Mouse (Mus musculus) T-cell, adult 2 months (primary cell): ENCODE results near the gene Naa20.
A peak's percentile ranks its signal among the peaks of the same experiment; 100 is the strongest.
"Not testable (repeated sequence)": the region's sequence is repeated elsewhere in the genome, so short reads cannot be mapped to it uniquely, and the experiment has no call there.

Experiments used
- DNase-seq: peaks from one replicate; pipeline ENCODE4 v3.0.0; 2022; ENCODE audit warnings: low spot score

Gene Naa20

DNA sequence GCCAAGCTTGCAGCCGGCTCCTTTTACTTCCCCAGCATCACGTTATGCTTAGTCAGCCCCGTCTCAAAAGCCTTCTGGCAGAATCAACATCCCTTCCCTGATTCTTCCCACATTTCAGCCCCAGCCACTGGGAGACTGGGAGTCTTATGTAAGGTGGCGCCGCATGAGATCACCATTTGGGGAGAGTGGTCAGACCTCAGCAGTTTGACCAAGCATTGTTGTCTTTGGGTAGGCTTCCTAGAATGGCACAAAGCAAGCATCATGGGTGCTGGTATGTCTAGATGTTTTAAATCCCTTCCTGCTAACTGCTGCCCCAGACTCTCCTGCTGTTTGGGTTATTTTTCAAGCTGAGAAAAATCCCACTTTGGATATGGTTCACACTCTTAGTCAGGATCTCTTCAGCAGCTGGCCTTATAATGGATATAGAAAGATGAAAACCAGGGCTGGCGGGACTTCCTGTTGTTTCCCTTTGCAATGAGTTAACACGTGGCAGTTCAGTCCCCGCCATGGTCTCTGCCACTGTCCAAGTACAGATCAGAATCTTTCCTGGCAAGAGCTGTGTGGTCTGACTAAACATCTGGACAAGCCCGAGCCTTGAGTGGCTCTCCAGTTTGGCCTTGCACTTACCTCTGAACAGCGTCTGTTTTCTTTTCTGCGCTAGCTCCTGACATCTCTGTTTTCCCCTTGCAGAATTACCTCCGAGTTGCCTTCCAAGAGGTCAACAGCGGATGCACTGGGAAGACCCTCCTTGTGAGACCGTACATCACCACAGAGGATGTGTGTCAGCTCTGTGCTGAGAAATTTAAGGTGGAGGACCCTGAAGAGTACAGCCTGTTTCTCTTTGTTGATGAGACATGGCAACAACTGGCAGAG is 16.8 kb upstream of the Naa20 start:
- DNase-seq: no peak

DNA sequence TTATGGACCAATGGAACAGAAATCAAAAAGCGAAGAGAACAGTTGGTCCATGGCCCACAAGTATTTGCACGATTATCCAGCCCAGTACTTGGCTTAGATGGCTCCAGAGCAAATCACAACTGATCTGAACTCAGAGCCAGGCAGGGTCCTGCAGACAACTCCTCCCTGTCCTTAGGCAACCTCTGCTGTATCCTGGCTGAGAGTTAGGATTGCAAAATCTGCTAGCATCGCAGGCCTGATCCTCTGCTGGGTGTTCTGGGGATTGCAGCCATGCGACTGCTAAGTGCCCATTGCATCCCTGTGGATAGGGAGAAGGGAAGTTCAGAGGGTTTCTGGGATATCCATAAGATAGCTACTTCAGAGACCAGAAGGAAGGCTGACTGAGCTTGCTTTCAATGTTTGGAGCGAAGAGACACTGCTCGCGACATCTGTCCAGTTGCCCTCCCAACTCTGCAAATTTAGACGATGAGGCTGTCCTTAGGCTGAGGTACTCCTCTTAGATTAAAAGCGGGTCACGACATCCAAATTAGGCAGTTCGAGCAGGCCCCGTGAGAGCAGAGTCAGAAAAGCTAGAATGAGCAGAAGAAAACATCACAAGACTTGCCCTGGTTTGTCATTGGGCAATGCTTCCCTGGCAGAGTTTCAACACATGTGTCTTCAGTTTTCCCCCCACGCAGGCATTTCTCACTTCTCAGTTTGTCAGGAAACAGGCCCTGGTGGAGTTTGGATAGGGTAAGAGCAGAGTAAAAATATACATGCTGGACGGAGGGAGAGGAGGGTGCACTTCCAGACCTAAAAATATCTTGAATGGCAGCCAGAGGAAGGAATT is 13.7 kb upstream of the Naa20 start:
- no peak for DNase-seq

DNA sequence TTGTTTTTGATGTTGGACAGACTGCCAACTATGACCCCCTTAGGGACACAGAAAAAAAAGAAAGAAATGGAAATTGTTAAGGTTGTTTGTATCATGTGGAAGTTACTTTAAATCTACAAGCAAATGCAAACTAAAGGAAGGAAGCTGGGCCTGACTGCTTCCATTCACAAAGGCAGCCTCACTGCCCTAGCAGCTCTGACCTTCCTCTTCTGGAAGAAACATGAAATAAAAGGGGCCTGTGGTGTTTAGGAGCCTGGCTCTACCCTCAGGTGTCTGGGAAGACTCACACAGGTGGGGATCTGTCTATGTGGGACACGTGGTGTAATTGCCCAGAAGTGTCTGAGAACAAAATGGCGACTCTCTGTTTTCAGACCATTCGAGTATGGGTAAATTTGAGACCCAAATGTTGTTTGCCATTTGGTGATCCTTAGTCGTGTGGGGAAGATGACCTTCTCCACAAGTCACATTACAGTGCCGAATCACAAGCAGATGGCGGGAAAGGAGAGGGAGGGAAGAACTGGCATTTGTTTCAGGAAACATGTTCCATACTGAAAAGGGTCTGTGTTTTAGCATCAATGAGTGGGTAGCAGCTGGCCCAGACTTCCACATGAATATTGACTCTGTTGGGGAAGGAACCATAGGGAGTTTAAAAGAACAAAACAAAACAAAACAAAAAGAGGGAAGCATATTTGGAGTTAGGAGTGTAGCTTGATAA is 13.0 kb upstream of the Naa20 start:
- no peak for DNase-seq

DNA sequence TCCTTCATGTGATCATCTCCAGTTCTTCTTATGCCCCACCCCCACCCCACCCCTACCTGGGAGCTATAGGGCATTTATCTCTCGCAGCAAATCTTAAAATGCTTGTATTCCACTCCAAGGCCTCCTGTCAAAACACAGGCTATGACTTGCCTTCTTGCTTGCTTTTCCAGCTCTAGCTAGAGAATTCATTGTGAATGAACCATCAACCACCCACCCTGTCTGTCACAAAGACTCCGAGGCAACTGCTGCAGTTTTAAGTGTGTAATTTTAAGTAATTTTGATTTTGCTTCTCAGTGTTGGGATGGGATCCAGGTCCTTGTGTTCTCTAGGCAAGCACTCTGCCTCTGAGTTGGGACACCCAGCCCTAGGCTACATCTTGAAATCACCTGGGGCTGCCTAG is 11.3 kb upstream of the Naa20 start:
- DNase-seq: no peak

DNA sequence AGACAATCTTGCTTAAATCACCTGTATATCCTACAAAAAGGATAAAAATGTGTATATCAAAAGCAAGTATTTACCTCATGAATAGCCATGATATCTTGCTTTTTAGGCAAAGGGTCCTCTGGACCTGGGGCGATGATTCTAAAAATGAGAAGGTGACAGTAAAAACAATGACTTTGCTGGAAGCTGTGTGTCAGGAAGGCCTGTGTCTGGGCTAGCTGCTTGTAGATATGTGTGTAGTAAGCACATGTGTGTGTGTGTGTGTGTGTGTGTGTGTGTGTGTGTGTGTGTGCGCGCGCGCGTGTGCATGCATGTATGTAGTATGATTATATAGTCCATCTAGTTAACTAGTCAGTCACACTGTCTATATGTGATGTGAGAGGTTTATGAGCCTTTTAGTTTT is 8.1 kb upstream of the Naa20 start:
- no peak for DNase-seq

DNA sequence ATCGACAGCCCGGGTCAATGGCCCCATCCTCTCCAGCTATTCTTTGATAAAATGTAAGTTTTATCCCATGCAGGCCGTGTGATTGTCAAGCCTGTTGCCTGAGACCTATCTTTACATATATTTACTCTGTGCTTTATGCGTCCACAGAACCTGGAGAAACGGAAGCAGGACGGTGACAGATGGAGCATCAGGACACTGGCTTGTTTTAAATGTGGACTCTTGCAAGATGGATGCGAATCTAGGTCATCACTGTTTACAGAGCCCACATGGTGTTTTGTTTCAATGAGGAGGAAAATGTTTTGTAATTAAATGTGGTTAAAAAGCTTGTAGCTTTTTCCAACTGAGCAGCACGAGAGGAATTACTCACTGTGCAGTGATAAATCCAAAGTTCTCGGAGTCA is 3.8 kb upstream of the Naa20 start:
- DNase-seq: no peak

DNA sequence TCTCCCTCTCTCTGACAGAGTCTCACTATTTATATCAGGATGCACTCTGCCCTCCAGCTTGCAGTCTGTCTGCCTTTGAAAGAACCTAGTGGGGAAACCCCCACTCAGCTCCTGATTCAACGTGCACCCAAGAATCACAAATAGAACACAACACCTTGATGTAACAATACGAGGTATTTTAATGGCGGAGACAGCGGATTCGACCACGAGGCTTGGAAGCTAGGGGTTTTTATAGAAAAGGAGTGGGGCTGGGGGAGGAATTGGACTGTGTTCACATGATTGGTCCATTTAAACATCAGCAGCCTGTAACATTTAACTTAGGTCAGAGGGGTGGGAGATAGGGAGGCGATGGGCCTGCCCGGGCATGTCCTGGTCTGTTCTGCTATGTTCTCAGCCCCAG is 1.6 kb upstream of the Naa20 start:
- DNase-seq: not testable (repeated sequence)

DNA sequence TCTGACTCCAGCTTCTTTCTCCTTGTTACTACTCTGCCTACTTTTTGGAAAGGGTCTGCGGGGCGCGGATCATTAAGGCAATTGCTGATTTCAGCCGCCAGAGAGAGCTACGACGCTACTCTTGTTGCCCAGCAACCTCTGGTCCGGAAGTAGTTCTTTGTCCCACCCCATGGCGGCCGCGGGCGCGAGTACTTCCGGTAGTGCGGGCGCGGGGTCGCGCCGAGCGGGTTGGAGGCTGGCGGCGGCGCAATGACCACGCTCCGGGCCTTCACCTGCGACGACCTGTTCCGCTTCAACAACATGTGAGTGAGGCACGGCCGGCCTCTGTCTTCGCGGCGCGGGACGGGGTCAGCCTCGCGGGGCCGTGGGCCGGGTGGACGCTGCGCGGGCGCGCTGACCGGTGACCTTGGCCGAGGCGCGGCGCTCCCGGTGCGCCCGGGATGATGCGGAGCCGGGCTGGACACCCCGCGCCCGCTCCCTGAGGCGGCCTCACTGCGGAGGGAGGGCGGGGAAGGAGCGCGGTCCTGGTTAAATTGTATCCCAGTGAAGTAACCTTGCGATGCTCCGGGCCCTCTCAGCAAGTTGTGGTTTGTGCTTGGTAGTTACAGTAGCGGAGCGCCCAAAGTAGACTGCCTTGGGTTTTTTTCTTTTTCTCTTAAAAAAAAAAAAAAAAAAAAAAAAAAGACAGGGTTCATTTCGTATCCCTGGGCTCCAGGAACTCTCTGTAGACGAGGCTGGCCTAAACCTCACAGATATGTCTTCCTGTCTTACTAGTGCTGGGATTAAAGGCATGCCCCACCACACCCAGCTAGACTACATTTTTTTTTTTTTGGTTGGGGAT is 1.4 kb downstream of the Naa20 start:
- DNase-seq: peak; percentile 85

DNA sequence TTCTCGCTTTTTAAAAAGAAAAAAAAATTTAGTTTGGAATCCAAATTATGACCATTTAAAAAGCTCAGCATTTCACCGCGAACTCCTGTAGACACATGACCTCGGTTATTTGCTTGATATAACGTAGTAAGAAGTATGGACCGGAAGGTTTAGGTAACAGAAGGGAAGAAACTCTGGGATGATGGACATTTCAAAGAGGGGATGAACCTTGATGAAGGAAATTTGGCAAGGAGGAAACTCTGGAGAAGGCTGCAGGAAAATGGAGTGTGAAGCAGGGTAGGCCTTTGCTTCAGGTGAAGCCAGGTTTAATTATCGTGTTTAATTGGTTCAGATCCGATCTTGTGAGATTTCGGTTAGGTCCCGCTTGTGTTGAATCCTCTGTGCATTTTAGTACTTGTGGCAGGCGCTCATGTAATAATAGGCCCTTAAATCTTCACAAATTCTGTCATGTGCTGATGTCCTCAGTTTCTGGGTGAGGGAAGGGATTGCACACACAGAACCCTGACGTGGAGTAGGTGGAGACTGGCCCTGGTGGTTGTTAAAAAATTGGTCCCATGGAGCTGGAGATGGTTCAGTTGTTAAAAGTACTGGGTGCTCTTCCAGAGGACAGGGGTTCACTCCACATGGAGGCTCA is 2.2 kb downstream of the Naa20 start:
- DNase-seq: no peak

DNA sequence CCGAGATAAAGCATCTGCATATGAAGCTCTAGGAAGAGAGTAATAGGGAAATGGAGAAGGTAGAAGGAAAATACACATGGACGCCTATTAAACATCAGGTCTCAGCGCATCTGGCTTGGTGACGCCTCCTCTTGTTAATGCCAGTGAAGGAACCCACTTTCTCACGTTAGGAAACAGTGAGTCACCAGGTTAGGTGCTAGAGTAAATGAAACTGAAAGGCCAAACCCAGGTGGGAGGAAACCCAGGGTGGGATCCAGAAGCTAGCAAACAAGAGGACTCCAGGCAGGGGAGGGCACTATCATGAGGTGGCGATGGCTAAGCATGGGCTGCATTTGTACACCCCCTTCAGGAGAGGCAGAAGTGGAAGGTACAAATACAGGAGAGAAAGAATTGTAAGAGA is 3.3 kb downstream of the Naa20 start:
- DNase-seq: peak; percentile 25

DNA sequence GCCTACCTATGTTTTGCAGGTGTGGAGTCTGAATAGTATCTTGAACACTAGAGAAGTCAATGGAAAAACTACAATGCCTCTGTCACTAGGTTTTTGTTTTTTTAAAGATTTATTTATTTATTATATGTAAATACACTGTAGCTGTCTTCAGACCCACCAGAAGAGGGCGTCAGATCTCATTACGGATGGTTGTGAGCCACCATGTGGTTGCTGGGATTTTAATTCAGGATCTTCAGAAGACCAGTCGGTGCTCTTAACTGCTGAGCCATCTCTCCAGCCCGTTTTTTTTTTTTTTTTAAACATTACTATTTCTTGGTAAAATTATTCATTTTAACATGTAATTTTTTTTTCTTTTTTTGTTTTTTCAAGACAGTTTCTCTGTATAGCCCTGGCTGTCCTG is 4.0 kb downstream of the Naa20 start:
- DNase-seq: not testable (repeated sequence)

DNA sequence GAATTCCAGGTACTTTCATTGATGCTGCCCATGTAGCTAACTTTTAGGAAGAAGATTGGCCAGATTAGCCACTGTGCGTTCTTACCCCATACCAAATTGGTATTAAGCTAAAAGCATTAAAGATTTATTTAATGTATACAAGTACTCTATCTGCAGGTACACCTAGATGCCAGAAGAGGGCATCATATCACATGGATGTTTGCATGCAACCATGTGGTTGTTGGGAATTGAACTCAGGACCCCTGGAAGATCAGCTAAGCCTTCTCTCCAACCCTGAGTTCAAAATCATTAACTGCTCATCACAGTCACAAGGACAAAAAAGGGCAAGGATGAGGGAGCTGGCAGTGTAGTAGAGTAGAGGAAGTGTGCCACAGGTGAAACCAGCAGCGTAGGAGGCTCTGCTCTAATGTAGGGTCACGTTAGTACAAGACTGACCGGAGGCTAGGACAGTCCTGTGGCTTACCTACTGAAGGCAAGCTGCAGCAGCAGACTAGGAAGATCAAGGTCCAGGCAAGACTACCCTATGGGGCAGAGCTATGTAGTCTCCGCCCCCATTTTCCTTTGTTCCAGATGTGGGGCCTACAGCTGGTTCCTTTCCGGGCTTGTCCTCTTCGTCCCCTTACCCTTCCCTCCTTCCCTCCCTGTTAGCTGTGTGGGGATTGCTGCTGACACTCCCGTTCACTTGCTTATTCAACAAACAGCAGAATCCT is 19.2 kb downstream of the Naa20 start:
- DNase-seq: no peak

DNA sequence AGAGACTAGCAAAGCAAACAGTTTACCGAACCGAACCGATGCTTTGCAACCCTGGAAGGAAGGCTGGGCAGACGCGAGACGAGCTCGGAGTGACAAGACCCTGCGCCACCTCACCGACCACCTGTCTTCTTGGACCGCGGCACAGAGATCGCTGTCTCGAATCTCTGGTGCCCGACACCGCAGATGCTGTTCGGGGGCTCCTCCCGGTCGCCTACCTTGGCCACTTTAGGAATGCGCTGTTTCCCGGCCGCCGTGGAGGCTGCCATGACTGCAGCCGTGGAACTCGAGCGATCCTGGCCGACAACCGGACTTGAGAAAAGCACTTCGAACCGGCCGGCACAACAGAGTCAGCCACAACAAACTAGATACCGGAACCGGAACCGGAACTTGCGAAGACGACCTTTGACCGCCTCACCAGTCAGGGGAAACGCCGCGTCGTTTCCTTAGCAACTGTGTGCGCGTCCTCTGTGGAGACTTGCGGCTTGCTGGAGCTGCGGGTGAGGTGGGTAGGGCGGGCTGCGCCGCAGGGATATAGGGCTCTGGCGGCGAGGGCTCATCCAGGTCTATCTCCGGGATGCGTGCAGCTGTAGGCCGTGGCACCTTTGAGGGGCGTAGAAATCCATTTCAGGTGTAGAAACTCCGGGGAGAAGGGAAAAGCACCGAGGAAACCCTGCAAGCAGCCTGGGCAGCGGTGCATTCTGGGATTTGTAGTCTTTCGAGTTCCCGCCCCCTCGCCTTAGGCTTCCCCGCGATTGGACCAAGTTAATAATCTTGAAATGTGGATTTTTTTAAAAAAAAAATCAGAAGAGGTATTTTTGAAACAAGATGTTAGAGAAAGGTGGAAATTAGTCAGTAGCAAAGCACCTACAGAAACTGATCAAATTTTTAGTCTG is 32.7 kb downstream of the Naa20 start, which contains the start of the genes Cfap61 and Crnkl1:
Gene Cfap61 (plus strand): TSS at position 446 of the 893 bp plus-strand sequence.
Gene Crnkl1 (minus strand): TSS at position 676 of the 893 bp plus-strand sequence.
- DNase-seq: peak; percentile 95

DNA sequence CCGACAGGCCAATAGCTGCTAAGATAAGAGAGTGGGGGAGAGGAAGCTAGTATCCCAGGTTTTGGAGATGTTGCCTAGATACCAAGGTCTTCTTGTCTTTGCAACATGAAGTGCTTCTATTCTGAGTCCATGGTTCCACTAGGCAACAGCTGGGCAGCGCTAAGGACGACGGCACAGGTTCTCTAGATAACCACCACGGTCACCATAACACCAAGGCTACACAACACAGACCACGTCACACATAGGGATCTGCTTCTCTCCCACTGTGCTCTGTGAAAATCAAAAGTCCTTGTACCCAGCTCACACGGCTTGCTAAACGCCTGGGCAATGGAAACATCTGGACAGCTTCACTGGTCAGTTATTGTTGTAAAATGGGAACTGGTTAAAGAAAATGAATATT is 35.1 kb downstream of the Naa20 start:
- DNase-seq: no peak

DNA sequence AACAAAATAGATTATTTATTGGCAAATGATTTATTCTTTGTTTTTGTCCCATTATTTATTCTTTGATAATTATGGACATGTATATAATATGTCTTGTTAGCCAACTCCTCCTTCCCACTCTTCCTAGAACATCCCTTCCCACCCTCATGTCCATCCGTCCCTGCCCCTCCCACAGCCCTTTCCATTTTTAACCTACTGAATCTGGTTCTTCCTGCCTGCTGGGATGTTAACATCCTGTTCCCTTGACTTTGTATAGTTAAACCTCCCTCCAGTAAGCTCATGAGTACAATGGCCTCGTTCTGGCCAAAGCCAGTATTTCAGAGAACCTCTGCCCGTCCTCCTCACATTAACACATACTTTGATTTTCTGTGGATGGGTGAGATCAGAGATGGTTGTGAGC is 39.5 kb downstream of the Naa20 start:
- no peak for DNase-seq

DNA sequence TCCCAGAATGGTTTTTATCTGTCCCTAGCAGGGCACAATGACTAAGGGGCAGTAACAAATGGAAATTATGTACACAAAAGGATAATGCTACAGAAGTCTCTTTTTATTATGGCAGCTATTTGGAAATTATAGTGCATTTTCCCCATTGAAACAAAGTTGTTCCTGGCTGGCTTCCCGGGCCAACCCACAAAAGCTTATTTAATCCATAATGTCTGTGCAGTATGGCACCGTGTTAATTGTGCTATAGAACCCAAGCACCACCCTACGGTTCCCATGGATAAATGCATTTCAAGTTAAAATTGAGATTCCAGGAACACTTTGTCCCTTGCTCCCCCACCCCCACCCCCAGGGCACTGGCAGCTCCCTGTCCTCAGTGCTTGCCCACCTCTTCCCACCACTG is 42.4 kb downstream of the Naa20 start:
- no peak for DNase-seq

DNA sequence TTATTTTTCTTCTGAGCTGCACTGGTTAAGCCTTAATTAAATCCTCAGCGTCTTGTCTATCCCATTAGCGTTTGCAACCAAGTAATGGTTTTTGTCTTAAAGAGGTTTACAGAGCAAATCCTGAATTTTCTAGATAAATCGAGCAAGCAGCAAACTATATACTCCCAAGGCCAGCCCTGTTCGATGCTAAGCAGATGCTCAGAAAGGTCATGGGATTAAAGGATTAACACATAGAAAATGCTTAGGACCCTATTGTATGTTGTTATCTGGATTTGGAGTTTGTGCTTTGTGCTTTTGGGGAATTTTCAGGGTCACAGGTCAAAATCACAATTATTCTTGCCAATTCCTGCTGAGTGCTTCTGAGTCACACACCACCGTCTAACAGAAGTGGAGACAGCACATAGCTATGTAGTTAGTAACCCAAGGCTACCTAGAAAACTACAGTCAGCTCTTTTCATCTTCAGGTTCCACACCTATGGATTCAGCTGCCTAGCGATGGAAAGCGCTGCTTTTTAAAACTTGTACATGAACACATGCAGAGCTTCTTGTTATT is 46.6 kb downstream of the Naa20 start:
- DNase-seq: no peak

DNA sequence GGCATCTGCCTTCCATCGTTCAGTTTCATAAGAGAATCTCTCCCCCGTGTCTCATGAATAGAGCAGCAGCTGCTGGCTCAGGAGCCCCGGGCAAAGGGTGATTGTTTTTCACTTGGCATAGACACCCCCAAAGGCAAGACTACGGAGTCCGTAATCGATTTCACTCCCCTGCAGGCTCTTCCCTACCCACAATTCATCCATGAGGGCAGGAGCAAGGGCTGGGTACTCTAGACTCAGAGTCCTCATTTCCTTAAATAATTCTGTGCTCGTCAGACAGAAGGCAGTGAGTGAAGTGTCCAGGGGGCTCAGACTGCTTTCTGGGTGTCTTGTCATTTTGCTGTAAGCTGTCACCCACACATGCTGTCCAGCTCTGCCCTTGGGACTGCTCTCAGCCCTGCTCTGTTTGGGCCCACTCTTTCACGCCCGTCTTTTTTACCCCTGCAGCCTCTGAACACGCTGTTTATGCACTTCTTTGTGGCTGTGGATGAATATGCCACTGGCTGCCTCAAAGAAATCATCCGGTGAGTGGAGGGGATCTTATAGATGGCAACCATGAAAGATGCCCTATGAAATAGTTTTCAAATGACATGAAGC is 47.7 kb downstream of the Naa20 start:
- DNase-seq: no peak

DNA sequence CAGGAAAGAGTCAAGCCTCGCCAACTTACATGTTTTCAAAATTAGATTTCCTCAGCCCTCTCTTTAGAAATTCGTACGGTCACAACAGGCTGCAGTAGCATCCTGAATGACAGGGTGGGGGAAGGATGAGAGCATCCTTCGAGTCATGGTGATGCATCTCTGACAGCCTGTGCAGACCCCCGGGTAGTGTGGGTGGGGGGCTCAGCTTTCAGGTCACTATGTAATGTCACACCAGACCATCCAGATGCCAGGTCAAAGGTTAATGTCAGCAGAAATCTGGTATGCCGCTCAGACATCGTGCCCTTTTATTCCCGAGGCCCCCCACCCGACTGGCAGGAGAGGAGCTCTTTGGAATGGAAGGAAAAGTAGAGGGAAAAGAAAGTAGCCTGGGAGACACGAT is 48.3 kb downstream of the Naa20 start:
- no peak for DNase-seq
